Mouse (Mus musculus) T-cell, adult 2 months (primary cell): Measurements from ENCODE around the gene Raf1.

ENCODE experiments used
- DNase-seq: peaks from one replicate; pipeline ENCODE4 v3.0.0; 2022; ENCODE audit warnings: low spot score

Raf1 gene

DNA sequence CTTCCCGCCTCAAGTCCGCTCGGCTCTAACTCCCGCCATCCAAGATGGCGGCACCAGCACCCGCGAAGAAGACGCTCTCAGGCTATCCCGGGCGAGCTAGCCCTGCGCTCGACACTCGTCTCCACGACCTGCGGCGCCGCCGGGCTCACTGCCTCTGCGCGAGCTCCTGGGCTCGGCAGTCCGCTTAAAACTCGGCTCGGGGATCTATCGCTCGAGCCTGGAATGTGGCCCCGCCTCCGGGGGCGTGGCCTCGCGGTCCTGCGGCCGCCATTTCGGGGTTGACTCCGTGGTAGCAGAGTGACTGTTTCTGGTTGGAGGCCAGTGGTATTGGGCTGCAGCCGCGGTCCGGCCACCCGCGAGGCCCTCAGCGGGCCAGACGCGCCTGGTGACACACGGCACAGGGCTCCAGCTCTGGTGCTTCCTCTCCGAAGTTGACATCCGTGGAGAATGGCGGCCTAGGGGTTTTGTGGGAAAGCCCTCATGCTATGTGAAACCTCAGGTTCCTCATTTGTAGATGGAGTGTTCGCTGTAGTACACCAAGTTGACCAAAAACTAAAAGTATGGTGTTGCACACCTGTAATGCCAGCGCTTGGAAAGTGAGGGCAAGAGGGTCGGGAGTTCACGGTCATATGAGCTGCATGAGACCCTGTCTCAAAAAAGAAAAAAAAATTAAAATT lies at the start of gene Raf1:
Raf1 (minus strand) TSS at position 184 of the 677 bp plus-strand sequence.
- DNase-seq, result peak; percentile 98

DNA sequence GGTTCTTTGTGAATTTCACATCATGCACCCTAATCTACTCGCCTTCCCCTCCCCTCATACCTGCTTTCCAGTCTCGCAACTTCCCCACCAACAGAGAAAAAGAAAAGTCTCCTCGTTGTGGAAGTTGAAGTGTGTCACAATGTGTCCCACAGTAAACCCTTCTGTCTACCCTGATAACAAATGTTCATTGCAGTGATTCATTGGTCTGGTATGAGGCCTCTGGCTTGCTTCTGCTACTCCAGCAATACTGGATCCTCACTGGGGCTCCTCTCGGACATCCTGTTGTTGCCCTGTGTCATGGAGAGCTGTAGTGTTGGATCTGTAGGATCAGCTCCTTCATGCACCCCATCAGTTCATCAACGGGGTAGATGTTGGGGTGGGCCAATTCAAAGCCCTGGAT lies 45.8 kb upstream of the Raf1 start:
- no peak for DNase-seq

- peak; percentile 55 for DNase-seq
These were observed 41.5 kb upstream of the Raf1 start for GRCm38 (mm10) chr6:115717715-115718558.

DNA sequence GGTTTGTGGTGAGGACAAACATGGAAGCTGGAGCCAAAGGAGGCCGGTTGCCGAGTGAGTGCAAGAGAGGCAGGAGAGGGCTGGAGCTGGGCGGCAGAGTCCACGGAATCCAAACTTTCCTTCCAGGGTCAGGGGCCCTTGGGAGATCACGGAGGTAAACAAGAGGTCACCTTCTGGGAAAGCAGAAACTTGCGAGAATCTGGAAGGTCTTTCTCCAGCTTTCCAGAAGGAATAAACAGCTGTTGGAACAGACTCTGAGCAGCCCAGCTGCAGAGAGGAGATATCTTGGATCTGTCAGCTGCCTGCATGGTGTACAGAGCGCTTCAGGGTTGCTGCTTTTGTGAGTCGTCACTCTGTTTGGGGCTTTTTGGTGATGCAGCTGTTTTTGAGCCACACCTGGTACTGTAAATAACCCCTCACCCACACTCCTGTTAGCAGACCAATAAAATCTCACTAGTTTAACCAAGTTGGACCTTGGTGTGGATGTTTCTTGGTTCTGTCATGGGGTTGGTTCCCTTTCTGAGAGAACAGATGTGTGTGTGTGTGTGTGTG lies 40.7 kb upstream of the Raf1 start:
- peak; percentile 10 for DNase-seq

DNA sequence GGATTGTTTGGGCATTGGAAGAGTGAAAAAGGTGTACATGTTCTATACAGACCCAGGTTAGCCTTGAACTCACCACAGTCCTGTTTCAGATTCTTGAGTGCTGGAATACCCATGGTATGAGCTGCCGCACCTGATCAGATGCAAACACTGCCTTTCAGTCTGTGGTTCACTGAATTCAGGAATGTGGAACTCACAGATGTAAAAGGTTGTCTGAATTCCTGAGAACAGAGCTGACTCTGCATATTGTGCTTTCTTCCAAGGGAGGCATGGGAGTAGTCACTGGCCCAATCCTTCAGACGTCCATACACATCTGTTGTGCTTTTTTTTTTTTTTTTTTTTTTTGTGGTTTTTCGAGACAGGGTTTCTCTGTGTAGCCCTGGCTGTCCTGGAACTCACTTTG lies 34.8 kb upstream of the Raf1 start:
- DNase-seq, result no peak

DNA sequence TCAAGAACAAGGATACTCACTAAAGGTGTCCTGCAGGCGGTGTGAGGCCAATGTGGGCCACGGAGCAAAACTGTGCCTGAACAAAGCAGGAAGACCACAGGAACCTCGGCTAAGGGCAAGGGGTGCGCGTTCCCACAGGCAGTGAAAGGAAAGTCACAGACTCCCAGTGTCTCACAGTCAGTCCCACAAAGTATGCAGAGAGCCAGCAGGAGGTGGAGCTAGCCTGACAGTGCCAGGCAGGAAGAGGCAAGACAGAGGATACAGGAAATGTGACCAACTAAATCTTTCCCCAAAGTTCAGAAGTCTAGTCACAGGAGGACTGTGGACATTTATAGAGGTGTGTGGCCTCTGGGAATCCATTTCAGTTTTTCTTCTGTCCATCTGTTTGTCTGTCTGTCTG lies 26.5 kb upstream of the Raf1 start:
- no peak for DNase-seq

DNA sequence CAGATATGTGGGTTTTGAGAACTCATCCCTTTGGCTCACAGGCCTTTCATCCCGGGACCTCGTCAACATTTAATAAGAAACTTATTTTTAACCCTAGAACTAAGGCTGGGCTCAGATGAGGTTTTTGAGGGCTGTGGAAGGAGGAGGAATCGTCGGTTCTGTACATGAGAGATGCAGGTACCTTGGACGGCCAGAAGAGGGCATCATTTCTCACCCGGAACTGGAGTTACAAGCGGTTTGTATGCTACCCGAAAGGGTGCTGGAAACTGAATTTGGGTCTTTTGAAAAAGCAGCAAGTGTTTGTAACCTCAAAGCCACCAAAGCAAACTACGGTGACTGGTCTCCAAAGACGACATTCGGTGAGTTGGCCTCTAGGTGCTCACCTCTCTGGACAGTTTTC lies 24.9 kb upstream of the Raf1 start:
- peak; percentile 9 for DNase-seq

DNA sequence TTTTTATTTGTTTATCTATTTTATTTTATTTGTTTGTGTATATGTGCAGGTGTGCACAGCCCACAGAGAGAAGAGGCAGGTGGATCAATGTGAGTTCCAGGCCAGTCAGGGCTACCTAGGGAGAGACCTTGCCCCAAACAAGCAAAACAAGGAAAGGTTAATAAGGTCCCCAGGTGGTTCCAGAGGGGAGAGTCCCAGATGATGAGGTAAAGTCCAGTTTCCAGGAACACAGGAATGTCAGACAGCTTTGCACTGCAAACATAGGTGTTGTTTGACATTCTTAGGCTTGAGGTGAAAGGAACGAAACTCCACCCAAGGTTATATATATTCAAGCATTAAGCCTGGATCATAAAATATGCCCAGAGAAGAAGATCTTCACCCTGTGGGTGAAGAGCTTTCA lies 24.3 kb upstream of the Raf1 start:
- DNase-seq, result no peak

DNA sequence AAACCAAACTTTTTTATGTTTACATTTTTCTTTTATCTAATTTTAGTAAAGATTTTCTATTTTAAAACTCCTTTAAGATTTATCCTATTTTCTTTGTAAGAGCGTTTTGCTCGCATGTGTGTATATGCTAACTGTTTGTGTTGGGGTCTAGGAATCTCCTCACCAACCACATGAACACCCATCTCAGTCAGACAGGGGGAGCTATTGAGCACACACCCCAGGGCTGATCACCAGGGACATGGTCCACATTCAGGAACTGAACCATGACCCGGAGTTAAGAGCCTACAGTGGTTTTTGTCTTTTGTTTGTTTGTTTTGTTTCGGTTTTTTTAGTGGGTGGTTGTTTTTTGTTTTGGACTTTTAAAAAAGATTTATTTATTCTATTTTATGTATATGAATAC lies 22.3 kb upstream of the Raf1 start:
- peak; percentile 40 for DNase-seq

GRCm38 (mm10) chr6:115697739-115698558 lies 21.5 kb upstream of the Raf1 start:
- DNase-seq, result peak; percentile 28

DNA sequence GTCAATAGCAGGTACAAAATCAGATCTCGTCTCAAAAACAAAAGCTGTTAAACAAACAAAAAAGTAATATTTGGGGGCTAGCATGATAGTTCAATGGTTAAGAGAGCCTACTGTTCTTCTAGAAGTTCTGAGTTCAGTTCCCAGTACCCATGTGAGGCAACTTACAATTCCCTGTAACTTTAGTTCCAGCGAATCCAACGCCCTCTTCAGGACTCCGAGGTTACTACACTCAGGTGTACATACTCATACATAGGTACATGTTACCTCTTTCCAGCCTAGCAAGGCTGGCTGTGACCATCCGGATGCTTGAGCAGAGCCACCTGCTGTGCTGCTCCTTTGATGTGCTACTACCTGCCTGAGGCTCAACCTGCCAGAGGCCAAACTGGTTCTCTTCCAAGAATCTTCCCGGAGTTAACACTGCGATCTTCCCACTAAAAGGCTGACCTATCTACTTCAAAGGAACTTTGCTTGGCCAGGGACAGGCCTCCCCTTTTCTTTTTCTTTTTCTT lies 20.3 kb upstream of the Raf1 start:
- no peak for DNase-seq

DNA sequence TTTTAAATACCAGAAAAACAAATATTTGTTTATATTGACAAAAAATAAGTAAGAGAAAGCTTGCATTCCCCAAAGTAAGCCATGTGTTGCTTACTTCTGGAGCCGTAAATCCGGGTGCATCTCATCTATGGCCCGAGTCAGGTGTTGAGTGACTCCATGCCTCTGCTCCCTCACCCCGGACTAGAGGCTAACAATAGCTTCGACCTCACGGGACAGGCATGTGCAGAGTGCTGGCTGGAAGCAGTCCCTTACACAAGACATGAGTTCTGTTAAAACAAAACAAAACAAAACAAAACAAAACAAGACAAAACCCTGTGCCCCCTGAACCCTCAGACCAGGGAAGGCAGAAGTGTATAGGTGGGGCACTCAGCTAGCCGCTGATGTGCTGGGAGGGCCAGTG lies 18.7 kb upstream of the Raf1 start:
- DNase-seq, result no peak

DNA sequence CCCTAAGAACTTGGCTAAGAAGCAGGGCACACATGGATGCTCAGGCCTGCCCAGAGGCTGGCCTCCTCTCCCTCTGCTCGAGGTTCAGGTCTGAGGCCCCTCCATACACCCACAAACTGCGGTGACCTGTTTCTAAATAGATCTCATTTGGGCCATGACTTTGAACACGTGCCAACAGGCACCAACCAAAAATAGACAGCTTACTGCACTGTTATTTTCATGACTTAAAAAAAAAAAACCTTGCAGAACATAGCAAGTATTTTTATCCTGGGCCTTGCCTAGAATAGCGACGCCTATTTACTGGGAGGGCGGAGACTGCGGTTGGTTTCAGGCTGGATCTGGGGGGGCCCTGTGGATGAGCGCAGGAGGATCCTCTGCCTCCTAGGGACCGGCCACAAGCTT lies 18.0 kb upstream of the Raf1 start:
- no peak for DNase-seq

- peak; percentile 18 for DNase-seq
These were observed 16.7 kb upstream of the Raf1 start for GRCm38 (mm10) chr6:115692963-115693730.

DNA sequence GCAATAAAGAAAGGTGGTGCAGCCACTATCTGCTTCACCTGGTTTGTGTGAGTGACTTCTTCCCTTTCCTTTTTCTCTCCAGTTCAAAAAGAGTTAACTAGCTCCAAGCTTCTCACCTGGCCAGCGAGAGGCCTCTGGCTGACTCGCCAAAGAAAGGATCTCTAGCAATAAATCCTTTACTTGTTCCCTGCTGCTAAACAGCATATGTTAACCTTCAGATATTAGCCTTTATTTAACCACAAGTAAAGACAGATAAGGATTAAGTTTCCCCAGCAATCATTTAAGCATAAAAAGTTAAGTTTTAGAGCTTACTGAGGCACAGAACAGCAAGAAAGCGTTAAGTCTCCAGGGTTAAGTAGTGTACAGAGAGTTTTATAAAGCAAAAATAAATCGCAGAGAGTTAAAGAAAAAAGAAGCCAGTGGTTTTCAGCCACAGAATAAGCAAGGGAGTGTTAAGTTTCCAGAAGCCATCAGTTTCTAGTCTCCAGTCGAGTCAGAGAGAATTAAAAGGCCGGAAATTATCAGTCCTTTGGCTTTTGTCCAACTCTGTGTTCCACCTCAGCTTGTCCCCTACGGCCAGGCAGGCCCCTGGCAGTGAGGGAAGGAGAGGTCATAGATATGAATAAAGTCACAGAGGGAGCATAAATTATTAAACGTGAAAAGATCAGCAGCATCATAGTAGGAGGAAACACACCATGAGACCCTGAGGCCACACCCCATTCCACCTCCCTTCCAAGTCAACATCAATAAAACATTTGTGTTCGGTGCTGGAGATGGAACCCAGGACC lies 15.9 kb upstream of the Raf1 start:
- no peak for DNase-seq

DNA sequence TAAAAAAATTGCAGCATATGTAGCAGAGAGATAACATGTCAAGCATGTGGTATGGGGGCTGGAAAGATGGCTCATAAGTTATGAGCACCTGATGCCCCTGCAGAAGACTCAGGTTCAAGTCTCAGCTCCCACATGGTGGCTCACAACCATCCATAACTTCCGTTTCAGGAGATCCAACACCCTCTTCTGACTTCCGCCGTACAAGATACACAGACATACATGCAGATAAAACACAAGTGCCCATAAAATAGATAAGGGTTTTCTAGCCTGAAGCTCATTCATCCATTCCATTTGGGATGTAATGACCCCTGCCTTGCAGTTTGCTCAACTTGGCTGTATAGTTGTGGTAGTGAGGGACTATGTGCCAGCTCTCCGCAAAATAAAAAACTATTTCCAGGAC lies 13.7 kb upstream of the Raf1 start:
- DNase-seq, result no peak

GRCm38 (mm10) chr6:115688589-115688988 lies 12.2 kb upstream of the Raf1 start:
- DNase-seq, result no peak

GRCm38 (mm10) chr6:115687753-115688152 lies 11.3 kb upstream of the Raf1 start:
- no peak for DNase-seq

DNA sequence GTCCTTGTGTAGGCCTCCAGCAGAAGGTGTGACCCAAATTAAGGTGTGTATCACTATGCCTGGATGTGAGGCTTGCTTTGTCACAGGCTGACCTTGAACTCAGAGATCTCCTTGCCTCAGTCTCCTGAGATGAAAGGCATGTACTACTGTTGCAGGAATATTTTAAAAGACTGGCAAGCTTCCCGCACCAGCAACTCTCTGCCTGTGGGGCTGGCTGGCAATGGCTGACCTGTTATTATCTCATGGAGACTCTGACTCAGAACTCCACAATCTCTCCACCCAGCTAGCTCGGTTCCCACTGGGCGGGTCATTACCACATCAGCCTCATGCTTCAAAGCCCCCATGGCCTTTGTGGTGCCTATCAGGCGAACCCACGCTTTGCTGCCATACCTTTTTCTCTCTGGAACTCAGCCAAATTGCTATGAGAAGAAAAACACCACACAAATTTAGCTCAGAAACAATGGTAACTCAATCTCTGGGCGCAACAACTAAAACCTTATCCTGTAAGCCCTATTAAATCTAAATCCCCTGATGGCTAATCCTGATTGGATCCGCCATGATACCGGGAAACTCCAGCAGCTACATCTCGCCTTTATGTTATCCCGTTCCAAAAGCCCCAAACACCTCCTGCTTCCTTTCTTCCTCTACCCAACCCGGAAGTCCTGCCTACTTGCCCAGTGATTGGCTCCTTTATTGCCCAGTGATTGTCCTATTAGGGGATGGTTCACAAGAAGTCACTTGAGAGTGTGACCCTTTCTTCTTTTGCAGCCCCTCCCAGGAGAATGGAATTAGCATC lies 8.6 kb upstream of the Raf1 start:
- peak; percentile 4 for DNase-seq

GRCm38 (mm10) chr6:115684271-115684670 lies 7.8 kb upstream of the Raf1 start:
- no peak for DNase-seq
